Mouse (Mus musculus) spleen, adult 12 weeks (tissue): ENCODE data around the gene 1700017N19Rik.
"Not testable (repeated sequence)": the region's sequence is repeated elsewhere in the genome, so short reads cannot be mapped to it uniquely, and the experiment has no call there.

Experiments used
- DNase-seq: peaks from one replicate; pipeline ENCODE4 v3.0.0; 2022; ENCODE audit warnings: low spot score

1700017N19Rik gene

GRCm38 (mm10) chr10:100590323-100590722 is at the start of gene 1700017N19Rik, which contains the start of gene 4930430F08Rik:
1700017N19Rik (plus strand) TSS chr10:100590484.
4930430F08Rik (minus strand) TSS chr10:100590423.
- DNase-seq, result no peak

GRCm38 (mm10) chr10:100556566-100557175 is 33.6 kb upstream of the 1700017N19Rik start:
- no peak for DNase-seq

- DNase-seq, result not testable (repeated sequence)
Observed at GRCm38 (mm10) chr10:100560194-100560883, 29.9 kb upstream of the 1700017N19Rik start.

- DNase-seq, result no peak
Observed at GRCm38 (mm10) chr10:100564112-100564511, 26.2 kb upstream of the 1700017N19Rik start.

GRCm38 (mm10) chr10:100571707-100572106 is 18.6 kb upstream of the 1700017N19Rik start:
- DNase-seq, result no peak

- DNase-seq, result no peak
Observed at GRCm38 (mm10) chr10:100574505-100575149, 15.7 kb upstream of the 1700017N19Rik start.

- DNase-seq, result no peak
Observed at GRCm38 (mm10) chr10:100575294-100575693, 15.0 kb upstream of the 1700017N19Rik start.

- DNase-seq, result no peak
Observed at GRCm38 (mm10) chr10:100584178-100584577, 6.1 kb upstream of the 1700017N19Rik start.

- no peak for DNase-seq
Observed at GRCm38 (mm10) chr10:100588524-100588923, 1.8 kb upstream of the 1700017N19Rik start.

GRCm38 (mm10) chr10:100588932-100589388 is 1.3 kb upstream of the 1700017N19Rik start:
- DNase-seq, result peak; percentile 81

- no peak for DNase-seq
Observed at GRCm38 (mm10) chr10:100598339-100598738, 8.1 kb downstream of the 1700017N19Rik start.

GRCm38 (mm10) chr10:100603511-100603910 is 13.2 kb downstream of the 1700017N19Rik start:
- no peak for DNase-seq

- DNase-seq, result no peak
Observed at GRCm38 (mm10) chr10:100604254-100604653, 14.0 kb downstream of the 1700017N19Rik start.

- no peak for DNase-seq
Observed at GRCm38 (mm10) chr10:100617233-100617903, 27.1 kb downstream of the 1700017N19Rik start.

- no peak for DNase-seq
Observed at GRCm38 (mm10) chr10:100619474-100619873, 29.2 kb downstream of the 1700017N19Rik start.

GRCm38 (mm10) chr10:100620040-100620439 is 29.8 kb downstream of the 1700017N19Rik start:
- DNase-seq, result no peak

- no peak for DNase-seq
Observed at GRCm38 (mm10) chr10:100622494-100622893, 32.2 kb downstream of the 1700017N19Rik start.

- DNase-seq, result no peak
Observed at GRCm38 (mm10) chr10:100629762-100630438, 39.6 kb downstream of the 1700017N19Rik start.

GRCm38 (mm10) chr10:100642887-100643286 is 52.6 kb downstream of the 1700017N19Rik start:
- no peak for DNase-seq

- no peak for DNase-seq
Observed at GRCm38 (mm10) chr10:100645331-100645935, 55.1 kb downstream of the 1700017N19Rik start.

- no peak for DNase-seq
Observed at GRCm38 (mm10) chr10:100654183-100654582, 63.9 kb downstream of the 1700017N19Rik start.
